Mouse (Mus musculus) thymus, adult 2 months (tissue): ENCODE data around the gene Klk1b24. TPM values are rescaled to one million over a fixed set of nuclear protein-coding genes. Genes with fewer than 3 reads are reported as not detected.

Experiments used
- DNase-seq: peaks from one replicate; pipeline ENCODE4 v3.0.0; 2021
- H3K27ac ChIP-seq: fragments of 200-500 bp; 2 replicates; pipeline ENCODE4 v1.5.1; 2012; ENCODE audit warnings: low read length, control low read depth; ENCODE audit not compliant: control insufficient read depth, insufficient read depth
- H3K27me3 ChIP-seq: fragments of 200-500 bp; 2 replicates; pipeline ENCODE4 v1.6.1; 2012; ENCODE audit warnings: mild to moderate bottlenecking, low read length, moderate library complexity, mixed read lengths; ENCODE audit not compliant: control insufficient read depth, insufficient read depth
- H3K36me3 ChIP-seq: fragments of 200-500 bp; 2 replicates; pipeline ENCODE4 v1.6.1; 2012; ENCODE audit warnings: mild to moderate bottlenecking, low read length, moderate library complexity; ENCODE audit not compliant: control insufficient read depth, insufficient read depth
- H3K4me1 ChIP-seq: fragments of 200-500 bp; replicated peaks from 2 replicates; pipeline ENCODE4 v1.6.1; 2012; ENCODE audit warnings: low read length; ENCODE audit not compliant: control insufficient read depth, insufficient read depth
- H3K4me3 ChIP-seq: fragments of 200-500 bp; 2 replicates; pipeline ENCODE4 v1.5.1; 2012; ENCODE audit warnings: mild to moderate bottlenecking, low read length, control low read depth, moderate library complexity; ENCODE audit not compliant: control insufficient read depth, insufficient read depth
- CTCF ChIP-seq: fragments of 200-500 bp; IDR thresholded peaks from 2 replicates; pipeline ENCODE4 v1.5.1; 2012; ENCODE audit warnings: mild to moderate bottlenecking, control low read depth, low read length, moderate library complexity, borderline replicate concordance; ENCODE audit not compliant: control insufficient read depth, poor library complexity, insufficient read depth; ENCODE audit errors: extremely low read depth
- POLR2A ChIP-seq: fragments of 200-500 bp; IDR thresholded peaks from 2 replicates; pipeline ENCODE4 v1.6.1; 2012; ENCODE audit warnings: mild to moderate bottlenecking, low read length, control low read depth, moderate library complexity; ENCODE audit not compliant: control insufficient read depth, poor library complexity, insufficient read depth; ENCODE audit errors: extremely low read depth
- WGBS: fragments of 180-500 bp; shearing (Covaris S2); methylation state at CpG from one replicate; pipeline ENCODE4 v1.1.7; 2018; 5-methylcytosine and 5-hydroxymethylcytosine counted together
- polyA plus RNA-seq: library from polyadenylated mRNA; depleted of rRNA; stranded (reverse); fragments of >200 nt; gene quantifications from 2 replicates; pipeline ENCODE4 v1.2.3, GENCODE M21; 2012; rRNA removed

The Klk1b24 gene
- polyA plus RNA-seq, 1 experiment = 0.27 TPM

- TF ChIP-seq CTCF = no peak
- no peak for TF ChIP-seq POLR2A
- Histone ChIP-seq H3K27me3 (no peaks in the 10 kb centered on the region), H3K27ac (no peak overlapping the region), H3K36me3 (no peaks in the 10 kb centered on the region), H3K4me1 (peaks cover 6% of the 10 kb centered on the region; the same call in 1 of the 2 replicates), H3K4me3 (no peak overlapping the region)
- 71% methylated on average over 2 of the region's 2 CpGs for WGBS
- DNase-seq = no peak
Measured at GRCm38 (mm10) chr7:44241163-44241562, 53.1 kb downstream of the Klk1b24 start.

Other genes with a start within 250 kb of the Klk1b24 start
- gene Klk1b8, start 237.6 kb upstream of the Klk1b24 start, polyA plus RNA-seq = 0.84 and 1.1 TPM in 2 replicates
- gene Klk1b1, start 221.5 kb upstream of the Klk1b24 start, polyA plus RNA-seq = 0.57 TPM in 2 replicates
- gene Klk1b9, start 212.2 kb upstream of the Klk1b24 start, polyA plus RNA-seq = 1.8 and 2.3 TPM in 2 replicates
- 2.3 and 3.7 TPM in 2 replicates for gene Klk1b11, start 192.4 kb upstream of the Klk1b24 start, polyA plus RNA-seq
- 1.8 and 5.7 TPM in 2 replicates for gene Klk1b26, start 176.1 kb upstream of the Klk1b24 start, polyA plus RNA-seq
- gene Klk1b27, start 135.9 kb upstream of the Klk1b24 start, polyA plus RNA-seq = 5.2 and 5.3 TPM in 2 replicates
- 0.32 TPM in 1 of 2 replicates, not detected in the other for gene Klk1b21, start 85.9 kb upstream of the Klk1b24 start, polyA plus RNA-seq
- 0.27 and 0.70 TPM in 2 replicates for gene Klk1b22, start 75.6 kb upstream of the Klk1b24 start, polyA plus RNA-seq
- 0.46 and 0.86 TPM in 2 replicates for gene Klk1b16, start 51.5 kb upstream of the Klk1b24 start, polyA plus RNA-seq
- gene Klk1b3, start 10.0 kb downstream of the Klk1b24 start, polyA plus RNA-seq = 0.75 and 0.97 TPM in 2 replicates
- gene Klk1b4, start 19.2 kb downstream of the Klk1b24 start, polyA plus RNA-seq = 0.71 and 1.7 TPM in 2 replicates
- 0.18 and 0.44 TPM in 2 replicates for gene Klk1b5, start 27.7 kb downstream of the Klk1b24 start, polyA plus RNA-seq
- 21.7 and 27.1 TPM in 2 replicates for gene Klk1, start 37.1 kb downstream of the Klk1b24 start, polyA plus RNA-seq
- not detected in 2 replicates for gene Gm36864, start 47.9 kb downstream of the Klk1b24 start, polyA plus RNA-seq
- 2.4 and 3.6 TPM in 2 replicates for gene 1700028J19Rik, start 58.5 kb downstream of the Klk1b24 start, polyA plus RNA-seq
- gene 2410002F23Rik, start 58.5 kb downstream of the Klk1b24 start, polyA plus RNA-seq = 173 and 177 TPM in 2 replicates
- gene Acp4, start 69.1 kb downstream of the Klk1b24 start, polyA plus RNA-seq = 0.16 and 0.24 TPM in 2 replicates
- gene Gm15517, start 73.2 kb downstream of the Klk1b24 start, polyA plus RNA-seq = 1.1 TPM in 1 of 2 replicates, not detected in the other
- 2.3 and 3.1 TPM in 2 replicates for gene Clec11a, start 118.7 kb downstream of the Klk1b24 start, polyA plus RNA-seq
- gene Shank1, start 122.0 kb downstream of the Klk1b24 start, polyA plus RNA-seq = 1.1 and 1.9 TPM in 2 replicates
- gene Syt3, start 195.9 kb downstream of the Klk1b24 start, polyA plus RNA-seq = 2.5 and 2.7 TPM in 2 replicates
- gene 1700008O03Rik, start 197.6 kb downstream of the Klk1b24 start, polyA plus RNA-seq = 1.8 and 2.1 TPM in 2 replicates
- gene Lrrc4b, start 240.8 kb downstream of the Klk1b24 start, polyA plus RNA-seq = 0.84 and 1.4 TPM in 2 replicates